Mouse (Mus musculus): Measurements from ENCODE around the gene Bmp8a. TPM values are rescaled to one million over a fixed set of nuclear protein-coding genes. Genes with fewer than 3 reads are reported as not detected.
"Not testable (repeated sequence)": the region's sequence is repeated elsewhere in the genome, so short reads cannot be mapped to it uniquely, and the experiment has no call there.

The Bmp8a gene
- polyA plus RNA-seq, 1 experiment from 2014 or later: 0.32 TPM

GRCm38 (mm10) chr4:123333151-123333550 is 9.9 kb downstream of the Bmp8a start:
- no peaks in the 10 kb centered on the region for H3K36me3 ChIP-seq (ENCODE audit: insufficient read depth, low read length)
- H3K4me2 ChIP-seq (replicated peaks; ENCODE audit: low read depth, low read length): no peak overlapping the region
- peaks cover 4% of the 10 kb centered on the region; the same call in 1 of the 2 replicates for H3K9me3 ChIP-seq (ENCODE audit: low read length)
- WGBS: 94% methylated on average over 4 of the region's 4 CpGs
- no peak overlapping the region for H3K4me3 ChIP-seq (ENCODE audit: low read length)
- H3K4me1 ChIP-seq (ENCODE audit: insufficient read depth, low read length): no peaks in the 10 kb centered on the region
- ATAC-seq (ENCODE audit: low FRiP score, low TSS enrichment): no peak
- H3K27me3 ChIP-seq (ENCODE audit: insufficient read depth, low read length): no peaks in the 10 kb centered on the region
- H3K27ac ChIP-seq (ENCODE audit: low read length): no peak overlapping the region
- H3K9ac ChIP-seq (replicated peaks; ENCODE audit: low read length): no peak overlapping the region

- H3K36me3 ChIP-seq (ENCODE audit: insufficient read depth, low read length); H3K27me3 ChIP-seq (ENCODE audit: insufficient read depth, low read length); H3K9ac ChIP-seq (replicated peaks; ENCODE audit: low read length); H3K4me1 ChIP-seq (ENCODE audit: insufficient read depth, low read length); ATAC-seq (ENCODE audit: low FRiP score, low TSS enrichment); H3K9me3 ChIP-seq (ENCODE audit: low read length); H3K4me2 ChIP-seq (replicated peaks; ENCODE audit: low read depth, low read length); H3K27ac ChIP-seq (ENCODE audit: low read length); H3K4me3 ChIP-seq (ENCODE audit: low read length): not testable (repeated sequence)
- WGBS: 59% methylated on average over 1 of the region's 1 CpGs
Observed at GRCm38 (mm10) chr4:123331961-123332360, 11.1 kb downstream of the Bmp8a start.

DNA sequence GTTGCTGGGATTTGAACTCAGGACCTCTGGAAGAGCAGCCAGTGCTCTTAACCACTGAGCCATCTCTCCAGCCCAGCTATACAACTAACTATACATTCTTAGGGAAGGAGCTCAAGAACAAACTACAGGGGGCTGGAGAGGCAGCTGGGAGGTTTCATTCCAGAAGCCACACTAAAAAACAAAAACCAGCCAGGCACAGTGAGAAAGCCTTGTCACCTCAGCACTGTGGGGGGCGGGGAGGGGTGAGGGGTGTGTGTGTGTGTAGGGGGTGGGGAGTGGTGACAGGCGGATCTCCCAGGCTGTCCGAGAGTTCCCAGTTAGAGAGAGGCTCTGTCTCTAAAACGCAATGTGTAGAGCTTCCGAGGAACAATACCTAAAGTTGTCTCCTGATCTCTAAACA is 11.7 kb downstream of the Bmp8a start:
- no peak for ATAC-seq (ENCODE audit: low FRiP score, low TSS enrichment)

DNA sequence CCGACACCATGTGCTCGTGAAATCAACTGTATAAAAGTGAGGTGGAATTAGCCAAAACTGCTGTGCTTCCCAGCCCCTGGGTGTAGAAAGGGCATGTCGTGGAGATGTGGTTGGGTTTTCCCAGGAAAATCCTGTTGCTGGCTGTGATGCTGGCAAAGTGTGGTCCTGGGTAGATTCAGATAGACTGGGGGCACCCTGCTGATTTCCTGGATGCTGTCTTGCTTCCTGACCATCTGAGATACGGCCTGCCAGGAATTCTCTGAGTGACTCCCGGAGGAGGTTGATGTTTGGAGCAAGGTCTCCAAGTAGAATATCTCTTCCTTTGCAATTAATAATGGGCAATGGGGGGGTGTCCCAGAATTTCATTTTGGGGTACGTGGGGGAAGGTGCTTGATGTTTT is 14.1 kb downstream of the Bmp8a start:
- WGBS: 63% methylated on average over 6 of the region's 6 CpGs

More for the DNA sequence above, 11.7 kb downstream of the Bmp8a start:
- H3K4me1 ChIP-seq (ENCODE audit: insufficient read depth, low read length): no peaks in the 10 kb centered on the region
- no peak overlapping the region for H3K4me2 ChIP-seq (replicated peaks; ENCODE audit: low read depth, low read length)
- peaks cover 4% of the 10 kb centered on the region; the same call in 1 of the 2 replicates for H3K9me3 ChIP-seq (ENCODE audit: low read length)
- no peak overlapping the region for H3K27ac ChIP-seq (ENCODE audit: low read length)
- 82% methylated on average over 5 of the region's 5 CpGs for WGBS
- no peaks in the 10 kb centered on the region for H3K36me3 ChIP-seq (ENCODE audit: insufficient read depth, low read length)
- no peak overlapping the region for H3K4me3 ChIP-seq (ENCODE audit: low read length)
- H3K9ac ChIP-seq (replicated peaks; ENCODE audit: low read length): no peak overlapping the region
- H3K27me3 ChIP-seq (ENCODE audit: insufficient read depth, low read length): no peaks in the 10 kb centered on the region

GRCm38 (mm10) chr4:123327630-123328029 is 15.4 kb downstream of the Bmp8a start:
- no peak overlapping the region for H3K4me3 ChIP-seq (ENCODE audit: low read length)
- no peak overlapping the region for H3K9ac ChIP-seq (replicated peaks; ENCODE audit: low read length)
- peaks cover 3% of the 10 kb centered on the region for H3K27me3 ChIP-seq (ENCODE audit: insufficient read depth, low read length)
- no peak overlapping the region for H3K4me2 ChIP-seq (replicated peaks; ENCODE audit: low read depth, low read length)
- no peaks in the 10 kb centered on the region for H3K36me3 ChIP-seq (ENCODE audit: insufficient read depth, low read length)
- H3K9me3 ChIP-seq (ENCODE audit: low read length): no peaks in the 10 kb centered on the region
- ATAC-seq (ENCODE audit: low FRiP score, low TSS enrichment): no peak
- 62% methylated on average over 3 of the region's 3 CpGs for WGBS
- H3K27ac ChIP-seq (ENCODE audit: low read length): no peak overlapping the region
- no peaks in the 10 kb centered on the region for H3K4me1 ChIP-seq (ENCODE audit: insufficient read depth, low read length)

More for the DNA sequence above, 14.1 kb downstream of the Bmp8a start:
- Histone ChIP-seq H3K9me3 (ENCODE audit: low read length) (peaks cover 4% of the 10 kb centered on the region; the same call in 1 of the 2 replicates), H3K4me2 (replicated peaks; ENCODE audit: low read depth, low read length) (no peak overlapping the region), H3K4me3 (ENCODE audit: low read length) (no peak overlapping the region), H3K36me3 (ENCODE audit: insufficient read depth, low read length) (no peaks in the 10 kb centered on the region), H3K9ac (replicated peaks; ENCODE audit: low read length) (no peak overlapping the region), H3K27ac (ENCODE audit: low read length) (no peak overlapping the region), H3K27me3 (ENCODE audit: insufficient read depth, low read length) (no peaks in the 10 kb centered on the region), H3K4me1 (ENCODE audit: insufficient read depth, low read length) (no peaks in the 10 kb centered on the region)
- ATAC-seq (ENCODE audit: low FRiP score, low TSS enrichment): no peak

- Histone ChIP-seq H3K9ac (replicated peaks; ENCODE audit: low read length) (no peak overlapping the region), H3K27ac (ENCODE audit: low read length) (no peak overlapping the region), H3K4me3 (ENCODE audit: low read length) (no peak overlapping the region), H3K36me3 (ENCODE audit: insufficient read depth, low read length) (no peaks in the 10 kb centered on the region), H3K4me1 (ENCODE audit: insufficient read depth, low read length) (no peaks in the 10 kb centered on the region), H3K4me2 (replicated peaks; ENCODE audit: low read depth, low read length) (no peak overlapping the region), H3K27me3 (ENCODE audit: insufficient read depth, low read length) (peaks cover 6% of the 10 kb centered on the region), H3K9me3 (ENCODE audit: low read length) (no peaks in the 10 kb centered on the region)
- ATAC-seq (ENCODE audit: low FRiP score, low TSS enrichment): no peak
- WGBS: 70% methylated on average over 3 of the region's 3 CpGs
Observed at GRCm38 (mm10) chr4:123326087-123326486, 17.0 kb downstream of the Bmp8a start.

DNA sequence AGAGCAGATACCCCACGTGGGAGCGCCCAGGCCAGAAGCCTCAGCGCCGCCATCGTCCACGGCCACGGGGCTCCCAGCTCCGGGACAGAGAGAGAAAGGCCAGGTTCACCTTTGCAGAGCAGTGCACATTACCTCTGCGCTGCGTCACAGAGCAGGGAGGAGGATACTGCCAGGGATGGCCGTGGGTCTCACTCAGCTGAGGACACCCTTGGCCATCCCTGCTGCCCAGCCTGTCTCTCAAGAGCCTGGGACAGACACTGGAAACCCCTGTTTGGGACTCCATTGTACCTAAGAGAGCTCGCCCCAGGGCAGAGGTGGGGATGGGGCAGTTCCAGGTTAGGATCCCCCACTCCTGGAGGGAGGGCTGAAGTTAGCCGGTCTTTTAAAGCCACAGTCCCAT is 19.5 kb downstream of the Bmp8a start, which contains the start of gene Oxct2a:
Gene Oxct2a (minus strand): TSS at position 101 of the 400 bp plus-strand sequence.
- 16% methylated on average over 13 of the region's 13 CpGs for WGBS
- ATAC-seq (ENCODE audit: low FRiP score, low TSS enrichment): peak; percentile 50; the same call in 1 of the 2 replicates
- Histone ChIP-seq H3K9ac (replicated peaks; ENCODE audit: low read length) (no peak within 1 kb of the TSS), H3K27ac (ENCODE audit: low read length) (no peak within 1 kb of the TSS), H3K4me3 (ENCODE audit: low read length) (peak within 1 kb of the TSS; percentile 32), H3K4me1 (ENCODE audit: insufficient read depth, low read length) (no peaks in the 10 kb centered on the region), H3K4me2 (replicated peaks; ENCODE audit: low read depth, low read length) (peak within 1 kb of the TSS; percentile 54), H3K27me3 (ENCODE audit: insufficient read depth, low read length) (peaks cover 6% of the 10 kb centered on the region), H3K9me3 (ENCODE audit: low read length) (no peaks in the 10 kb centered on the region), H3K36me3 (ENCODE audit: insufficient read depth, low read length) (no peaks in the 10 kb centered on the region)

DNA sequence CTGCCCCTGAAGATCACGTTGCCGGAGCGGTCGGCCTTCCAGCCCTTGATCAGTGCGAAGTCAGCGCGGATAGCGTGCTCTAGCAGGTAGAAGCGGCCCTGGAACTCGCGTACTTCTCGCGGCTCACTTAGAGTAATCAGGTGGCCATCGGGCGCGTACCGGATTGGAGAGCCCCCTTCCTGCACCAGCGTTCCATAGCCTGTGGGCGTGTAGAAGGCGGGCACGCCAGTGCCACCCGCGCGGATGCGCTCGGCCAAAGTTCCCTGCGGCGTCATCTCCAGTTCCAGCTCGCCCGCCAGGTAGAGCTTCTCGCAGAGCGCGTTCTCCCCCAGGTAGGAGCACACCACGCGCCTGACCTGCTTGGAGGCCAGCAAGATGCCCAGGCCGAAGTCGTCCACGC is 20.1 kb downstream of the Bmp8a start:
- H3K9me3 ChIP-seq (ENCODE audit: low read length); H3K9ac ChIP-seq (replicated peaks; ENCODE audit: low read length); H3K4me1 ChIP-seq (ENCODE audit: insufficient read depth, low read length); H3K27ac ChIP-seq (ENCODE audit: low read length); H3K27me3 ChIP-seq (ENCODE audit: insufficient read depth, low read length); H3K36me3 ChIP-seq (ENCODE audit: insufficient read depth, low read length): not testable (repeated sequence)
- 13% methylated on average over 25 of the region's 38 CpGs for WGBS
- Histone ChIP-seq H3K4me3 (ENCODE audit: low read length) (peak overlapping the region; percentile 32), H3K4me2 (replicated peaks; ENCODE audit: low read depth, low read length) (peak overlapping the region; percentile 54)
- ATAC-seq (ENCODE audit: low FRiP score, low TSS enrichment): peak; percentile 62; the same call in 1 of the 2 replicates

- 82% methylated on average over 3 of the region's 3 CpGs for WGBS
- Histone ChIP-seq H3K4me1 (ENCODE audit: insufficient read depth, low read length) (no peaks in the 10 kb centered on the region), H3K4me2 (replicated peaks; ENCODE audit: low read depth, low read length) (no peak overlapping the region), H3K36me3 (ENCODE audit: insufficient read depth, low read length) (no peaks in the 10 kb centered on the region), H3K9me3 (ENCODE audit: low read length) (no peaks in the 10 kb centered on the region), H3K4me3 (ENCODE audit: low read length) (no peak overlapping the region), H3K27ac (ENCODE audit: low read length) (no peak overlapping the region), H3K9ac (replicated peaks; ENCODE audit: low read length) (no peak overlapping the region), H3K27me3 (ENCODE audit: insufficient read depth, low read length) (no peaks in the 10 kb centered on the region)
- ATAC-seq (ENCODE audit: low FRiP score, low TSS enrichment): no peak
Observed at GRCm38 (mm10) chr4:123314497-123314896, 28.6 kb downstream of the Bmp8a start.

- no peaks in the 10 kb centered on the region for H3K4me1 ChIP-seq (ENCODE audit: insufficient read depth, low read length)
- no peak overlapping the region for H3K4me2 ChIP-seq (replicated peaks; ENCODE audit: low read depth, low read length)
- WGBS: 73% methylated on average over 6 of the region's 6 CpGs
- no peaks in the 10 kb centered on the region for H3K9me3 ChIP-seq (ENCODE audit: low read length)
- H3K27me3 ChIP-seq (ENCODE audit: insufficient read depth, low read length): no peaks in the 10 kb centered on the region
- H3K4me3 ChIP-seq (ENCODE audit: low read length): no peak overlapping the region
- H3K9ac ChIP-seq (replicated peaks; ENCODE audit: low read length): no peak overlapping the region
- H3K27ac ChIP-seq (ENCODE audit: low read length): no peak overlapping the region
- ATAC-seq (ENCODE audit: low FRiP score, low TSS enrichment): peak; percentile 26; the same call in 1 of the 2 replicates
- H3K36me3 ChIP-seq (ENCODE audit: insufficient read depth, low read length): no peaks in the 10 kb centered on the region
Observed at GRCm38 (mm10) chr4:123313010-123313409, 30.0 kb downstream of the Bmp8a start.
